Mouse (Mus musculus): ENCODE measurements around the gene Gm6525.
A peak's percentile ranks its signal among the peaks of the same experiment; 100 is the strongest.

The Gm6525 gene

DNA sequence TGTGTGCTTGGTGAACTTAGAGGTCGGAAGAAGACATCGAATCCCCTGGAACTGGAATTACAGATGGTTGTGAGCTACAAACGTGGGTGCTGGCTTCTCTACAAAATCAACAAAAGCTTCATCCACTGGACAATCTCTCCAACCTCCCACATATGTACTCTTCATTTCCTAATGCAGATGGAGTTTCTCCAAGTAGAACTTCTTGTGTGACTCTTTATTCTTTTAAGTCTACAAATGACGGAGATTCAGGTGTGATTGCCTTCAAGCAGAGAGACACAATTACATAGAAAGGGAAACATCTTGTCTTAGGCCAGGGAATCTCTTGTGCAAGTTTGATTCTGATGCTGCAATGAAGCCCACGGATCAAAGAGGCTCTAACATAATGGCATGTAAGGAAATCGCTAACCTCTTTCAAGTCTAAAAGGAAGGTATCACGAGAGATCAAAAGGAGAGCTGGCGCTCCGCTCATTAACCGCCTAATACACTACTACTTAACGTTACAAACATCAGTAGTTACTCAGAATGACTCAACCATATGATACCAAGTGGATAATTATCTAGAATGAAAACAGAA is at the start of gene Gm6525:
Gene Gm6525, plus strand, starts transcription at position 524 of the 574 bp plus-strand sequence.
- no peak for DNase-seq (ENCODE audit: low spot score in 2 of 2)

DNA sequence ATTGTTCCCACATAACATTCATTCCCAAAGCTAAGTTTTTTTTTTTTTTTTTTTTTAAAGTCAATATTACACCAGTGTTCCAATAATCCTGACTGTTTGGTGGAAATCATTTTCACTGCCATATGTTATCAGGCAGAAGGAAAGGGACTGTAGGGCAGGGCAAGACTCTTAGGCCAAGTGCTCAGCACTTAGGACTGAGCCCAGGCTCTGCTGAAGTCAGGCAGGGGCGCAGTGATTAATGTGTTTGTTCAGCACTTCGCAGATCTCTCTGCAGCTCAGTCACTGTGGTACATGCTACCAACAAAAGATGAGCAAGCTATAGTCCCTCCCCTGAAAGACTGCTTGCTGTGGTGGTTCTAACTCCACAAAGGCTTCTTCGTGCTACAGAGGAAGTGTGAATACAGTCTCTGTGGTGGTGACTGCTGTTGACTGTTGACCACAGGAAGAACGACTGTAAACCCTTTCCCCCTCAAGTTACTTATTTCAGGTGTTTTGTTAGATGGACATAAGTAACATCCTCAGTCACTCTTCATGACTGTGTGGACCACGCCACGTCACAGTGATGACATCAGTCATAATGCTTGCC is 48.1 kb upstream of the Gm6525 start:
- peak; percentile 56 to 70 for DNase-seq (ENCODE audit: low spot score in 2 of 2)

- DNase-seq (ENCODE audit: low spot score in 2 of 2): peak; percentile 19 to 31
Observed at GRCm38 (mm10) chr3:84126721-84127120, 47.2 kb upstream of the Gm6525 start.

- DNase-seq (ENCODE audit: low spot score in 2 of 2): no peak
Observed at GRCm38 (mm10) chr3:84127431-84127830, 46.5 kb upstream of the Gm6525 start.

- DNase-seq (ENCODE audit: low spot score in 2 of 2): no peak
Observed at GRCm38 (mm10) chr3:84128871-84129870, 44.7 kb upstream of the Gm6525 start.

DNA sequence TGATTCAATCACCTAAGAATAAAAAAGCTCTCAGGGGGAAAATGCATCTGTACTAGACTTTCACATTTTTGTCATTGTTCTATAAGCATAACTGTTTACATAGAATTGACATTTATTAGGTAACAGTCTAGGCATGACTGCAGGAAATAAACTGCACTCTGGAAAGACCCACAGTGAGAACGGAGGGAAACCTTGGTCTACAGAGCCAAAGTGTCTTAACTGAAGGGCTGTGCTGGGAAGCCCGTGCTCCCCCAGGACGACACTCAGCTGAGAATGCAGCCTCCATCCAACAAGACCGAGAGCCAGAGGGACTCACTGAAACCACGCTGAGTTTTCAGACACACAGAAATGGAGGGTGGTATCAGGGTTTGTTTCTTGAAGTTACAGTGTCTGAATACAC is 43.1 kb upstream of the Gm6525 start:
- no peak for DNase-seq (ENCODE audit: low spot score in 2 of 2)

DNA sequence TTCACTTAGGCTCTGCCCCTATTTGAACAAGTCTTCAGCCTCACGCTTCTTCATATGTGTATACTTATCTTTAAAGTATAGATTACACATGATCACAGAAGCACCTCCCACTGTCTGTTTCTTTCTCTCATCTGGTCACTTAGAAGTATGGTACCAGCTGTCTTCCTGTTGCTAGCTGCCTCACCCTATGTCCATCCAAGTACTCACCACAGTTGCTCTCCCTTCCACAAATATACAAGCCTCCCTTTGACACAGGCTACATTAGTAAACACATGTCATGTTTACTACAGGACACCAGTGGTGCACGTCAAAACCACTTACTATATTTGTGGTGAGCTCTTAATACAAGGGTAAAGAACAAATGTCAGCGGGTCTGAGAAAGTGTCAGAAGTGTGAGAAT is 42.5 kb upstream of the Gm6525 start:
- DNase-seq (ENCODE audit: low spot score in 2 of 2): peak in 1 of 2 experiments; percentile 3

DNA sequence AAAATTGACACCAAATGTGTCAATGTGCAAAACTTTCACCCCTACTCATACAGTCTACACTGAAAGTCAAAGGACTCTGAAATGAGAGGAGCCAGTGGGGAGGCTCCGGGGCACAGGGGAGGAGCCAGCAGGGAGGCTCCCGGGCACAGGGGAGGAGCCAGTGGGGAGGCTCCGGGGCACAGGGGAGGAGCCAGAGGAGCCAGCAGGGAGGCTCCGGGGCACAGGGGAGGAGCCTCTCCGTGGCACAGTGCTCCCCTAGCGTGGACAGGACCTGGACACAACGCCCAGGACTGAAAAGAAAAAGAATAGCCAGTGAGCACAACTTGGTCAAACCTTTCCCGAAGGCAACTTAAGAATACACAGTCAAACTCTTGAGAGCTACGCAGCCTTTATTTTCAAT is 38.5 kb upstream of the Gm6525 start:
- DNase-seq (ENCODE audit: low spot score in 2 of 2): no peak

DNA sequence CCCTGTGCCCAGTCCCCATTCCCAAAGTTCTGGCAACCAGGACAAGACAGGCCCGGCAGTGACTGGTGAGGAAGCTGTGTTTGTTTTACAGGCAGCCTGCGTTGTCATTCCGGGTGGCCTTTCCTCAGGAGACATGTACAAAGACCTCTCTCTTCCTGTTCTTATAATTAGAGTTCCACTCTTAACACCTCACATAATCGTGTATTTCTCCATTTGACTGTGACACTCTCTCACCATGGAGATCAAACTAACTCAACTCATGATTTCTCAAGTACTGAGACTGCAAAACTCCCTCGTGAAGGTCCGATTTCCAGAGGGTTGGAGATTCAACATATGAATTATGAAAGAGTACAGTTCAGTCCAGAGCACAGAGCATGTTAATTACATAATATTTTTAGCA is 38.0 kb upstream of the Gm6525 start:
- DNase-seq (ENCODE audit: low spot score in 2 of 2): no peak

GRCm38 (mm10) chr3:84136509-84136908 is 37.4 kb upstream of the Gm6525 start:
- no peak for DNase-seq (ENCODE audit: low spot score in 2 of 2)

- DNase-seq (ENCODE audit: low spot score in 2 of 2): no peak
Observed at GRCm38 (mm10) chr3:84140947-84141346, 33.0 kb upstream of the Gm6525 start.

GRCm38 (mm10) chr3:84149831-84150230 is 24.1 kb upstream of the Gm6525 start:
- no peak for DNase-seq (ENCODE audit: low spot score in 2 of 2)

DNA sequence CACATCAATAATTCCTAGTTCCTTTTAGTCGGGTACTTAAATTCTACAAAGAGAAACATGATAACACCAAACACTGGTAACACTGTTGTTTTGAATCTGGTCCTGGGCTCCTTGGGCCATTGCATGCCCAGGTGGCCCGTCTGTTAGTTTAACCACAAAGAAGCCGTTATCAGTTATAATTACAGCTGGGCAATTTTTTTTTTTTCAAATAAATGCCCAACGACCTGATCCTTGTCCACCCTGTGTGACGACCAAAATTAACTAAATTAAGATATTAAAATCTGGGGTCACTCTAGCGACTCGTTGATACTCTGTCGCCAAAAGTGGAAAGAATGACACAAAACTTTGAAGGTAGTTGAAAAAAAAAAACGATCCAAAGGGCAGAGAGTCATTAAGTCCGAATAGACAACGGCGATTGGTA is 19.2 kb upstream of the Gm6525 start:
- DNase-seq (ENCODE audit: low spot score in 2 of 2): no peak

- no peak for DNase-seq (ENCODE audit: low spot score in 2 of 2)
Observed at GRCm38 (mm10) chr3:84155146-84155545, 18.8 kb upstream of the Gm6525 start.

GRCm38 (mm10) chr3:84155558-84156006 is 18.3 kb upstream of the Gm6525 start, which contains the start of gene Mnd1:
Gene Mnd1, minus strand, starts transcription at chr3:84155786.
- peak; percentile 98 for DNase-seq (ENCODE audit: low spot score in 2 of 2)

DNA sequence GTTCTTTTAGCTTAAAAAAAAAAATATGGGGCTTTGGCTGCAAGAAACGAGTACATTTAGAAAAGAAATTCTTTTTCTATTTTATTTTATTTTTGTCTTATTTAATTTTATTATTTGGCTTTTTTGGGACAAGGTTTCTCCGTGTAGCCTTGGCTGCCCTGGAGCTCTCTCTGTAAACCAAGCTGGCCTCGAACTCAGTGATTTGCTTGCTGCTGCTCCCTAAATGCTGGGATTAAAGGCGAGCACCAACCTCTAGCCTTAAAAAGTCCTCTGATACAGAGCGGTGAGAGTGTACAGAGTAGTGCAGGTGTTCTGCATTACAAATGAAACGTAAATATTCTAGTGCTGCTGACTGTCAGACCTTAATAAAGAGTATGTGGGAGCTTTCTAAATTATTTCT is 17.8 kb upstream of the Gm6525 start:
- no peak for DNase-seq (ENCODE audit: low spot score in 2 of 2)

- no peak for DNase-seq (ENCODE audit: low spot score in 2 of 2)
Observed at GRCm38 (mm10) chr3:84157011-84157410, 16.9 kb upstream of the Gm6525 start.

- DNase-seq (ENCODE audit: low spot score in 2 of 2): no peak
Observed at GRCm38 (mm10) chr3:84157559-84158350, 16.1 kb upstream of the Gm6525 start.

- no peak for DNase-seq (ENCODE audit: low spot score in 2 of 2)
Observed at GRCm38 (mm10) chr3:84165391-84165790, 8.5 kb upstream of the Gm6525 start.

GRCm38 (mm10) chr3:84166073-84166472 is 7.8 kb upstream of the Gm6525 start:
- no peak for DNase-seq (ENCODE audit: low spot score in 2 of 2)

DNA sequence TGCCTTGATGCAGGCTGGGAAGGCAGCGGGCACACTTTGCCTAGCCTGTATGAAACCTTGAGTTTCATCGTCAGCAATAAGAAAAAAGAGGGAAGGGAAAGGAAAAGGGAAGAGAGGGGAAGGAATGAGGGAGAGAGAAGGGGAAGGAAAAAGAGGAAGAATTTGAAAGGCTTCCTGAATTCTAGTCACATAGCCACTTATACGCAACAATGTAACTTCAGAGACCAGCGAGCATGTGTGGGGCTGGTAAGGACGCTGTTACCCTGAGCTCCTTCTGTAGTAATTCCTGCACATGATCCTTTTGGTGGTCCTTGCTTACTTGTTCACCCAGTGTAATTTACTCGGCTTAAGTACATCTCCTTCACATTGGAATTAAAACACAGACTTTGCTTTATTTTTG is 5.0 kb upstream of the Gm6525 start:
- no peak for DNase-seq (ENCODE audit: low spot score in 2 of 2)
